Mouse (Mus musculus) testis, postnatal 14 days (tissue): ENCODE data around the gene Cacng2.

Experiments used
- DNase-seq: peaks from one replicate; pipeline ENCODE4 v3.0.0; 2021; ENCODE audit warnings: low spot score

The Cacng2 gene

GRCm38 (mm10) chr15:78082149-78082548, 37.7 kb downstream of the Cacng2 start:
- DNase-seq: no peak

- DNase-seq: no peak
Observed at GRCm38 (mm10) chr15:78081384-78081783, 38.4 kb downstream of the Cacng2 start.

- no peak for DNase-seq
Observed at GRCm38 (mm10) chr15:78080326-78080725, 39.5 kb downstream of the Cacng2 start.

GRCm38 (mm10) chr15:78078776-78079628, 40.8 kb downstream of the Cacng2 start:
- no peak for DNase-seq

- DNase-seq: no peak
Observed at GRCm38 (mm10) chr15:78078206-78078605, 41.6 kb downstream of the Cacng2 start.

- DNase-seq: no peak
Observed at GRCm38 (mm10) chr15:78075921-78076320, 43.9 kb downstream of the Cacng2 start.

- no peak for DNase-seq
Observed at GRCm38 (mm10) chr15:78073109-78073508, 46.7 kb downstream of the Cacng2 start.

- DNase-seq: peak; percentile 44
Observed at GRCm38 (mm10) chr15:78066475-78066874, 53.4 kb downstream of the Cacng2 start.

- DNase-seq: no peak
Observed at GRCm38 (mm10) chr15:78065541-78065940, 54.3 kb downstream of the Cacng2 start.

GRCm38 (mm10) chr15:78064340-78064739, 55.5 kb downstream of the Cacng2 start:
- DNase-seq: no peak

GRCm38 (mm10) chr15:78062467-78062866, 57.4 kb downstream of the Cacng2 start:
- DNase-seq: no peak

- DNase-seq: no peak
Observed at GRCm38 (mm10) chr15:78056930-78057329, 62.9 kb downstream of the Cacng2 start.

GRCm38 (mm10) chr15:78050682-78051081, 69.1 kb downstream of the Cacng2 start:
- no peak for DNase-seq

GRCm38 (mm10) chr15:78049933-78050332, 69.9 kb downstream of the Cacng2 start:
- no peak for DNase-seq

- DNase-seq: no peak
Observed at GRCm38 (mm10) chr15:78045842-78046241, 74.0 kb downstream of the Cacng2 start.

- DNase-seq: no peak
Observed at GRCm38 (mm10) chr15:78045314-78045713, 74.5 kb downstream of the Cacng2 start.

- no peak for DNase-seq
Observed at GRCm38 (mm10) chr15:78044826-78045225, 75.0 kb downstream of the Cacng2 start.

GRCm38 (mm10) chr15:78042706-78043105, 77.1 kb downstream of the Cacng2 start:
- no peak for DNase-seq

- DNase-seq: peak; percentile 36
Observed at GRCm38 (mm10) chr15:78037626-78038025, 82.2 kb downstream of the Cacng2 start.

- no peak for DNase-seq
Observed at GRCm38 (mm10) chr15:78036586-78036985, 83.2 kb downstream of the Cacng2 start.

- no peak for DNase-seq
Observed at GRCm38 (mm10) chr15:78029938-78030337, 89.9 kb downstream of the Cacng2 start.

GRCm38 (mm10) chr15:78026521-78026920, 93.3 kb downstream of the Cacng2 start:
- no peak for DNase-seq

GRCm38 (mm10) chr15:78024211-78024610, 95.6 kb downstream of the Cacng2 start:
- DNase-seq: no peak

GRCm38 (mm10) chr15:78014046-78014445, 105.8 kb downstream of the Cacng2 start:
- DNase-seq: no peak
